Mouse (Mus musculus): Measurements from ENCODE around the gene Aprt.

GRCm38 (mm10) chr8:122566766-122567165 lies 9.9 kb downstream of the Aprt start:
- TF ChIP-seq CTCF (IDR thresholded peaks at IDR 0.05; ENCODE audit: control insufficient read depth, insufficient read depth, low read length): no peak
- TF ChIP-seq POLR2A (IDR thresholded peaks at IDR 0.05; ENCODE audit: borderline replicate concordance, control insufficient read depth, low read depth, low read length): no peak
